Comparison of ENCODE assay signal across 25 mouse cellular contexts in the genomic region with DNA sequence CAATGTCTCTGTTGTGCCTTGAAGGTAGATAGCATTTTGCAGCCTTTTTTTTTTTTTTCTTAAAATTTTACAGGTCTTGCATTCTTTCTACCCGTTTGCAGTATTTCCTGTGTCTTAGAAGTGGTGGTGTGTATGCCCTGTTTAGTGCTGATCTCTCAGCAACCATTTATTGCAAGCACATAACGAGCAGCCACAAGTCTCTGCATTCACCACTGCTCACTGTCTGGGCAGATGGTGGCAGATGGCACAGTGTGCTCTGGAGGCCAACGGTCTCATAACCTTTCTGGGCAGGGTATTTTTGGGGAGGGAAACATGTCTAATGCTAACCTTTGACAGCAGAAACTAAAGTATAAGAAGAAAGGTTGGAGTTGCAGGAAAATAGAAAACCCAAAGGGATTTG.
DNase-seq lines count a peak whose midpoint lies in the region; ATAC-seq lines count a peak whose summit lies in the region.
"Had no signal": no experiment of that assay in that cellular context is flagged by ENCODE, and none has a peak within 500 bp of the region (broad histone marks: within the 10 kb centered on the region; RNA-seq: fewer than 3 reads in every experiment).

No protein-coding gene starts in this region.

- H3K27ac ChIP-seq in hindbrain, embryonic 14.5 days = no peak overlapping the region
- H3K27ac ChIP-seq in forebrain, embryonic 11.5 days (ENCODE audit: low read depth, low read length) = no peak overlapping the region
- H3K27ac ChIP-seq: forebrain, embryonic 15.5 days; limb, embryonic 15.5 days; liver, embryonic 14.5 days; lung, embryonic 15.5 days had no signal

- no peaks in the 10 kb centered on the region for H3K9me3 ChIP-seq in hindbrain, embryonic 14.5 days (ENCODE audit: control insufficient read depth, low read length)
- H3K9me3 ChIP-seq in forebrain, embryonic 11.5 days (ENCODE audit: control insufficient read depth, low read length) = no peaks in the 10 kb centered on the region
- H3K9me3 ChIP-seq: forebrain, embryonic 15.5 days; limb, embryonic 15.5 days; lung, embryonic 15.5 days had no signal

- peak; percentile 31 for ATAC-seq in activated CD4-positive, CD25-positive, alpha-beta regulatory T cell, adult 4 months
- ATAC-seq in hindbrain, embryonic 14.5 days (ENCODE audit: low FRiP score) = no peak
- no peak for ATAC-seq in forebrain, embryonic 11.5 days (replicated peaks; ENCODE audit: low FRiP score)
- ATAC-seq: forebrain, embryonic 15.5 days; hindbrain, embryonic 16.5 days; midbrain, embryonic 16.5 days had no signal

- no peak overlapping the region for H3K4me2 ChIP-seq in hindbrain, embryonic 14.5 days (replicated peaks)
- H3K4me2 ChIP-seq in forebrain, embryonic 11.5 days (ENCODE audit: low read depth, low read length, severe bottlenecking) = no peak overlapping the region
- H3K4me2 ChIP-seq: forebrain, embryonic 15.5 days; heart, embryonic 11.5 days; limb, embryonic 15.5 days; lung, embryonic 15.5 days had no signal

- no peak overlapping the region for H3K9ac ChIP-seq in hindbrain, embryonic 14.5 days
- no peak overlapping the region for H3K9ac ChIP-seq in forebrain, embryonic 11.5 days (ENCODE audit: low read length)
- H3K9ac ChIP-seq: forebrain, embryonic 15.5 days; limb, embryonic 15.5 days; liver, embryonic 14.5 days; lung, embryonic 15.5 days had no signal

- H3K27me3 ChIP-seq in hindbrain, embryonic 14.5 days (ENCODE audit: control insufficient read depth, insufficient read depth, low read length) = no peaks in the 10 kb centered on the region
- H3K27me3 ChIP-seq in forebrain, embryonic 11.5 days (ENCODE audit: control insufficient read depth, insufficient read depth, low read length) = no peaks in the 10 kb centered on the region
- H3K27me3 ChIP-seq: forebrain, embryonic 15.5 days; limb, embryonic 15.5 days; lung, embryonic 15.5 days had no signal

- no peaks in the 10 kb centered on the region for H3K4me1 ChIP-seq in hindbrain, embryonic 14.5 days (replicated peaks; ENCODE audit: control insufficient read depth, insufficient read depth, low read length)
- no peaks in the 10 kb centered on the region for H3K4me1 ChIP-seq in forebrain, embryonic 11.5 days (replicated peaks; ENCODE audit: control insufficient read depth, insufficient read depth, low read length)
- H3K4me1 ChIP-seq: forebrain, embryonic 15.5 days; limb, embryonic 15.5 days; lung, embryonic 15.5 days had no signal

- no peak overlapping the region for H3K4me3 ChIP-seq in hindbrain, embryonic 14.5 days (replicated peaks; ENCODE audit: low read length)
- H3K4me3 ChIP-seq in forebrain, embryonic 11.5 days (ENCODE audit: low read depth, low read length) = no peak overlapping the region
- H3K4me3 ChIP-seq: forebrain, embryonic 15.5 days; limb, embryonic 15.5 days; lung, embryonic 15.5 days had no signal

- H3K36me3 ChIP-seq in hindbrain, embryonic 14.5 days (replicated peaks; ENCODE audit: control insufficient read depth, insufficient read depth) = no peaks in the 10 kb centered on the region
- H3K36me3 ChIP-seq in forebrain, embryonic 11.5 days (ENCODE audit: control insufficient read depth, insufficient read depth, low read length) = no peaks in the 10 kb centered on the region
- H3K36me3 ChIP-seq: forebrain, embryonic 15.5 days; limb, embryonic 15.5 days; lung, embryonic 15.5 days had no signal

- WGBS in hindbrain, embryonic 14.5 days = 68% methylated on average over 3 of the region's 3 CpGs
- WGBS in forebrain, embryonic 11.5 days = 65% methylated on average over 3 of the region's 3 CpGs

- DNase-seq in cerebellum, postnatal 10 days = peak; percentile 8 to 23
- DNase-seq in cerebellum, postnatal 36 days = no peak
- peak; percentile 28 to 57 for DNase-seq in natural killer cell, adult 2 months (ENCODE audit: low spot score in 2 of 2)
- DNase-seq in thymus, postnatal 14 days = peak; percentile 74
- no peak for DNase-seq in hindbrain, embryonic 14.5 days (ENCODE audit: low spot score)
- no peak for DNase-seq in lung, postnatal 10 days
- no peak for DNase-seq in forebrain, embryonic 11.5 days (ENCODE audit: low spot score)
- DNase-seq: adrenal gland, adult 2 months; cerebellum, adult 18-20 months; cerebellum, postnatal 25 days; gastrocnemius, postnatal 10 days; heart, postnatal 10 days; kidney, adult 18-20 months; left cerebral cortex, postnatal 4 days; lung, postnatal 4 days; right cerebral cortex, postnatal 25 days; spleen, adult 18-20 months had no signal

Comparison
In these comparisons a context has a peak if more than half of its experiments do, and no peak if none do; other contexts are left out.
1. DNase-seq: peak in cerebellum, postnatal 10 days (2 of 2), natural killer cell, adult 2 months (2 of 2) and thymus, postnatal 14 days (single experiment); none in cerebellum, postnatal 36 days (0 of 2), hindbrain, embryonic 14.5 days (single experiment), lung, postnatal 10 days (single experiment) and forebrain, embryonic 11.5 days (single experiment).